Mouse (Mus musculus): ENCODE results near the gene Mtr. TPM values are rescaled to one million over a fixed set of nuclear protein-coding genes. Genes with fewer than 3 reads are reported as not detected.

Gene Mtr
- total RNA-seq, 2 experiments from 2014 or later, result 15.3 to 18.0 TPM

GRCm38 (mm10) chr13:12250496-12250895, 7.4 kb downstream of the Mtr start:
- no peak for DNase-seq (ENCODE audit: extremely low spot score in 1 of 2, low spot score in 2 of 2)
- intact Hi-C loops (cut with DNase I), result no loop called here

DNA sequence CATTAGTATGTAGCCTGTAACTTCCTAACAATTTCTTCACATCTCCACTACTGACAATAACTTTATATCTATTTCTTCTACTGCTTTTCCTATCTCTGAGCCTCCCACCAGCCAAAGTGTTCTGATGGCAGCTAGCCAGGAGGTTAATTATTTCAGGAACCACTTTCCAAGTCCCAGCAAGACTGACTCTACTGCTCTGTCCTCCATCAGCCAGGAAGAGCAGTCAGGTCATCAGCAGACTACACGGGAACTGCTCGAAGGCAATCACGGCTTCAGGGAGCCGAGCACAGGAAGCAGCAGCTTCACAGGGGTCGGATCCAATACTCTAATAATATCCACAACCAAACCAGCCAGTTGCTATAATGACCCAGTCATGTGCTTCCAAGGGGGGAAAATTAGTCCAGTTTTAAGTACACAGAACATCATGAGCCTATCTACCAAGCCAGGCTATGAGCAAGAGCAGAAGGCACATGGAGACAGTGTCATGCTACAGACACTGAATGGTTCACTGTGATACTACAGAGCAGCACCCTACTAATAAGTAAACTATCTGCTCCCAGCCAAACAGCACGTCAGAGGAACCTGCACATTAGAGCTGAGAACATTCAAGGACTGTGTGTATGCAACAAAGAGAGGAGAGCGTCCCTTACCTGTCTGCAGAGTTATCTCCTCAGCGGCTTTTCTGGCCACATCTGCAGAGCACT, 8.6 kb downstream of the Mtr start:
- intact Hi-C loops (cut with DNase I), result no loop called here
- DNase-seq (ENCODE audit: extremely low spot score in 1 of 2, low spot score in 2 of 2), result no peak

DNA sequence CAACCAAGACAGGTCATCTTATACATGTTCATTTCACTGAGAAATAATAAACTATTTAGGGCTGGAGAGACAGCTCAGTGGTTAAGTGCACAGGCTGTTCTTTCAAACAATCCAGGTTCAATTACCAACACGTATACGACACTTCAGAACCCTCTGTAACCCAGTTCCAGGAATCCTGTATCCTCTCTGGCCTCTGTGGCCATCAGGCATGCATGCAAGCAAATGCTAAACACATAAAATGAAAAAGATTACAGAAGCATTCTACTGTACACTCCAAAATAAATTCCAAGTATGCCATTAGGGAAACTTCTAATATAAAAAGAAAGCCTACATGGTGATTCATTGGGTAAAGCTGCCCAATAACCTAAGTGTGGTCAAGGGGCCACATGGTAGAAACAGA, 12.0 kb downstream of the Mtr start:
- DNase-seq (ENCODE audit: extremely low spot score in 1 of 2, low spot score in 2 of 2), result no peak
- intact Hi-C loops (cut with DNase I), result no loop called here

DNA sequence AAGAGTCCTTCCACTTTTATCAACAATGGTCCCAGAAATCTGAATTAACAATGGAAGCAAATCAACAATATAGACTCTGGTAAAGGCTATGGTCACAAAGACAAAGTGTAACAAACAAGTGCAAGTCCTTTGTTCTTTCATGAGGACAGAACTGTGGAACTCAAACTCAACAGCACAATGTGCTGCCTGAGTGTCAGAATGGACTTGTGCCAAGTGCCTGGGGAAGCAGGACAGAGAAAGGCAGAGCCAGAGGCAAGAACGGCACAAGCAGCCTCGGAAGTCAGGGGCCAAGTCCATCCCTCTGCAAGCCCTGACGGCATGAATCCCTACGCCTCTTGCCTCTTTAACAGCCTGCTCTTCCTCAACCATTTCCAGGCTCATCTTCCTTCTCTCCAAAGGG, 13.9 kb downstream of the Mtr start:
- DNase-seq (ENCODE audit: extremely low spot score in 1 of 2, low spot score in 2 of 2), result no peak
- intact Hi-C loops (cut with DNase I), result no loop called here

GRCm38 (mm10) chr13:12232141-12232540, 25.8 kb downstream of the Mtr start:
- no peak for DNase-seq (ENCODE audit: extremely low spot score in 1 of 2, low spot score in 2 of 2)
- intact Hi-C loops (cut with DNase I), result no loop called here

DNA sequence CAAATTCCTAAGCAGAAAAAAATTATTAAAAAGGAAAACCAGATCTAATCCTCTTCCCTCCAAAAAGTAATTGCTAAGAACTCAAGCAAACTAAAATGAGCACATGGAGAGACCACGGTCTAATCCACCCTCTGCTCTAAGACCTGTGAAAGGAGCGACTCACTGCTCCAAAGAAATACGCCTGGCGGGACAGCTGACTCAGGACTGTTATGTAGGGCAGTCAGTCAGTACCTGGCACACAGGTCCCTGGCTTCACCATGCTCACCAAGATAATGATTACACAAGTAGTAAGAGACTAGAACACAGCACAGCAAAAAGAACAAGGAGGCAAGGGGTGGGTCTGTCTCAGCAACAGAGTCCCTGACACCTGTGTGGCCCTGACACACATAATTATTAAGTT, 29.7 kb downstream of the Mtr start:
- no peak for DNase-seq (ENCODE audit: extremely low spot score in 1 of 2, low spot score in 2 of 2)
- intact Hi-C loops (cut with DNase I), result no loop called here

DNA sequence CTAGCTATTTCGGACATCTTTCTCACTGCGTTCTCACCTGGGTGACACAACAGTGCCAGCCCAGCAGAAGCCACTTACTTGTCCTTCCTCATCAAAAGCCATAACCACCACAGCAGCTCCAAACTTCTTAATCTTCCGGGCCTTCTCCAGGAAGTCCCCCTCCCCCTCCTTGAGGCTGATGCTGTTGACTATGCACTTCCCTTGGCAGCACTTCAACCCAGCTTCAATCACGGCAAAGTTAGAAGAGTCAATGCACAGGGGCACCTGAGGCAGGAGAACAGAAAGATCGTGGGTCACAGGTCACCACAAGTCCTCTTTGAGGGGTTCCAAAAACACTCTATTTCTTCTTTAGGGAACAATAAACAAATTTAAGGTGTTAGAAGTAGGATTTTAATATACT, 30.3 kb downstream of the Mtr start:
- intact Hi-C loops (cut with DNase I), result no loop called here
- peak in 1 of 2 experiments; percentile 50 for DNase-seq (ENCODE audit: extremely low spot score in 1 of 2, low spot score in 2 of 2)

DNA sequence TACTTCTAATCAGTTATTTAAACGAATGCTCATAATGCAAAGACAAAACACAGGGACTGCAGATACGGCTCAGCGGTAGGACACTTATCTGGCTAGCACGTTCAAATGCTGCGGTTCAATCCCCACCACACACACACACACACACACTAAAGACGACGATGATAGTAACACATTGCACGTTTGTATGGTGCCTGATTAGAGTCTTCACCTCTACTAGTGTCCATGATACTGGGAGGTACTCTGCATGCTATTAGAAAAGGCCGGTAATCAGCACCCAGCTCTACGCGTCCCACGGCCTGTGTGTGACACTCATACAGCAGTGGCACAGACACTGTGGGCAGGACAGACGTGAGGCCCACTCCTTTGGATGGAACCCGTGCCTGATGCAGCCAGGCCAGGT, 39.3 kb downstream of the Mtr start:
- intact Hi-C loops (cut with DNase I), result loop anchor here (10.0 kb wide), 1 partner anchor 166 kb away; no protein-coding TSS in a partner anchor

GRCm38 (mm10) chr13:12214922-12215321, 43.0 kb downstream of the Mtr start:
- DNase-seq (ENCODE audit: extremely low spot score in 1 of 2, low spot score in 2 of 2), result no peak
- intact Hi-C loops (cut with DNase I), result loop anchor here (10.0 kb wide), 1 partner anchor 170 kb away; no protein-coding TSS in a partner anchor

More for the DNA sequence above, 39.3 kb downstream of the Mtr start:
- DNase-seq (ENCODE audit: extremely low spot score in 1 of 2, low spot score in 2 of 2), result no peak

- intact Hi-C loops (cut with DNase I), result loop anchor here (10.0 kb wide), 1 partner anchor 174 kb away; no protein-coding TSS in a partner anchor
- DNase-seq (ENCODE audit: extremely low spot score in 1 of 2, low spot score in 2 of 2), result no peak
Measured at GRCm38 (mm10) chr13:12211058-12211457, 46.9 kb downstream of the Mtr start.

- intact Hi-C loops (cut with DNase I), result loop anchor here (10.0 kb wide), 1 partner anchor 175 kb away; no protein-coding TSS in a partner anchor
- DNase-seq (ENCODE audit: extremely low spot score in 1 of 2, low spot score in 2 of 2), result no peak
Measured at GRCm38 (mm10) chr13:12210023-12210762, 47.7 kb downstream of the Mtr start.

- no peak for DNase-seq (ENCODE audit: extremely low spot score in 1 of 2, low spot score in 2 of 2)
- intact Hi-C loops (cut with DNase I), result no loop called here
Measured at GRCm38 (mm10) chr13:12200372-12200771, 57.5 kb downstream of the Mtr start.

DNA sequence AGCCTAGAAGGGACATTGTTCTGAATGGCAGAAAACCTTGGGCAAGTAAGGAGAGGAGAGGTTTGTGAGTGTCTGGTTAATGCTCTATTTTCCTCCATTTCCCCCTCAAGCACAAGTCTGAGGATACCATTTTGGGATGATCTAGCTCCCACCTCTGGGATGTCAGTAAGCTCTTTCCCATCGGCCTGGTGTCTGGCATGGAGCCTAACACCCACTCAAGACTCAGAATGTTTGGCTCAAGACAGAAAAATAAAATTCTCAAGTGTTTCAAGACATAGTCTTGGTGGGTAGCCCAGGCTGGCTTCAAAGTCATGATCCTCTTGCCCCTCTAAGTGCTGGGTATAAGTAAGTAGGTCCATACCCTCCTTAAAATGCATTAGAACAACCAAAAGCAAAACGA, 59.4 kb downstream of the Mtr start:
- intact Hi-C loops (cut with DNase I), result no loop called here
- DNase-seq (ENCODE audit: extremely low spot score in 1 of 2, low spot score in 2 of 2), result no peak

GRCm38 (mm10) chr13:12196861-12197260, 61.1 kb downstream of the Mtr start:
- DNase-seq (ENCODE audit: extremely low spot score in 1 of 2, low spot score in 2 of 2), result no peak
- intact Hi-C loops (cut with DNase I), result no loop called here

DNA sequence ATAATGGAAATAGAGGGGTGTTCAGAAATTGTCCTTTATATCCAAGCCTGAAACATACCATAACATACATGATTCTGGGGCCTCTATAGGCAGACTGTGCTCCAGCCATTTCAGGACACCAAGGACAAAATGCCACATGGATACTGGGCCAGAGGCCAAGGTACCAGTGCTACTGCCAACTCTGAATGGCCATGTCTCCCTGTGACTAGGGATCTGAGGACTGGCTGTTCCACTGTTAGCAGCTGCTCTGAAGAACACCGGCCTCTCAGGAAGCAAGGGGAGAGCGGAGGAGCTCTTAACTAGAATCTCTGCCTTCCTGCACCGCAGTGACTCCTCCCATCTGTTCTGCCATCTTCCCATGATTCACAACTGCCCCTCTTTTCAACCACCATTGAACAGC, 61.9 kb downstream of the Mtr start:
- DNase-seq (ENCODE audit: extremely low spot score in 1 of 2, low spot score in 2 of 2), result peak; percentile 33 to 37
- intact Hi-C loops (cut with DNase I), result no loop called here

DNA sequence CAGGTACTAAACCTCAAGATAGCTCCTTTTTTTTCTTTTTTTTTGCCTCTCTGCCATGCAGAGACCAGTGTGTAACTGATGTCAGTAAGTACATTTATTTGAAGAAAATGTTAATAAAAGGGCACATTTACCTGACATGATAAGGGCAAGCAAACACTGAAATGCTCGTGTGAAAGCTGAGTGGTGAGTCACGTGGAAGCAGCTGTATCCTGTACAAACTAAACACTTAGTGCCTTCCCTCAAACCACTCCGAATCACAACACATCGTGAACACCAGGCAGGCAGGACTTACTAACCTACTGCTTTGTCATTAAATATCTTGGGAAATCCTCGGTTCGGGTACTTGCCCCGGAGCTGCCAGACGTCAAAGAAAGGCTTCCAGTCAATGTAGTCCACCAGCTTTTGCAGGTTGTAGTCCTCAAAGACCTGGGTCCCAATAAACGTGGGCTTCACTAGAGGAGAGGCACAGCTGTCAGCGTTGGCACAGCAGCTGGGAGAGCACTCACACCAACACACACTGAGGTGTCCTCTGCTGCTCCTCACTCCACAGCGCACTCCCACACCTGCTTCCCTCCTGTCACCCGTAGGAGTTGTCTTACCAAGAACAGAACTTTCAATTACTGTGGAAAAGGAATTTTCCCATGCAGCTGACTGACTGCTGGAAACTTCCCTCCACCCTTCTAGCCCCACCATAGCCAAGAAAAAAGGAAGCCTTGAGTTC, 62.8 kb downstream of the Mtr start:
- intact Hi-C loops (cut with DNase I), result no loop called here
- DNase-seq (ENCODE audit: extremely low spot score in 1 of 2, low spot score in 2 of 2), result no peak

DNA sequence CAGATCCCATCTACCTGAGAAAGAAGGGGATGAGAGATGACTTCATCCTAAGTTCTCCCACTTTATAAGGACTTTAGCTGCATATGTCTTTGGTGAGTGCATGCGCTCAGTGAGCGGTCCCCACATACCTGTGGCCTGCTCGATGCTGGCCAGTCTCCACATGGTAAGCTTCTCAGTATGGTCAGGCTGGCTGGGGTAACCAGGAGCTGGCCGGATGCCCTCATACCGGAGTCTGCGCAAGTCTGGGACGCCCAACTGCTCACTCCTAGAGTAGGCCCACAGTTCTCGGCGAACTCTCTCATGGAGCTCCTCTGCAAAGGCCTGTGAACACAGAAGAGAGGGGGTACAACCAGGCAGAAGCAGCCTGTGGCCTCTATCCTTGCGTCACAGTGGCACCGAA, 68.7 kb downstream of the Mtr start:
- DNase-seq (ENCODE audit: extremely low spot score in 1 of 2, low spot score in 2 of 2), result no peak
- intact Hi-C loops (cut with DNase I), result no loop called here

DNA sequence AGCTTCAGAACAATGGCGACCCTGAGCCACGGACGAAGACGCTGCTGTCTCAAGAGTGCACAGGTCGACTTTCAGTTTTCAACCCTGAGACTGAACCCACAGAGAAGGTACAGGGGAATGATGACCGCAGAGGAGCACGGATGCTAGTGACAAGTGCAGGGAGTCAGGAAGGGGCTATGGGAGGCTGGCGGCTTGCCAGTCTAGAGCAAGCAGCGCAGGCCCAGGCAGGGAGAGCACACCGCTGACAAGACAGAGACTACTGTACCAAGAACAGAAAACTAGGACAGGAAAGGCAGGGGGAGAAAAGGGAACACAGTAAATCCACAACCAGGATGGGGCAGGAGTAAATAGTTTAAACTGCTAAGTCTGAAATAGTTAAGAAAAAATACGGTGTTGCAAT, 69.1 kb downstream of the Mtr start:
- intact Hi-C loops (cut with DNase I), result no loop called here
- no peak for DNase-seq (ENCODE audit: extremely low spot score in 1 of 2, low spot score in 2 of 2)

- DNase-seq (ENCODE audit: extremely low spot score in 1 of 2, low spot score in 2 of 2), result no peak
- intact Hi-C loops (cut with DNase I), result no loop called here
Measured at GRCm38 (mm10) chr13:12179481-12179880, 78.4 kb downstream of the Mtr start.

- no peak for DNase-seq (ENCODE audit: extremely low spot score in 1 of 2, low spot score in 2 of 2)
- intact Hi-C loops (cut with DNase I), result no loop called here
Measured at GRCm38 (mm10) chr13:12176761-12177160, 81.2 kb downstream of the Mtr start.
